Mouse (Mus musculus): ENCODE results near the gene Pitpnm2. TPM values are rescaled to one million over a fixed set of nuclear protein-coding genes. Genes with fewer than 3 reads are reported as not detected.

The Pitpnm2 gene
- polyA plus RNA-seq, 1 experiment: 19.6 TPM

- no peak for TF ChIP-seq POLR2A (IDR thresholded peaks at IDR 0.05; ENCODE audit: low read depth, low read length)
- TF ChIP-seq CTCF (IDR thresholded peaks at IDR 0.05; ENCODE audit: extremely low read depth, insufficient read length, insufficient replicate concordance, low read depth, low read length): no peak
- H3K4me3 ChIP-seq (ENCODE audit: low read depth, low read length): no peak overlapping the region
- WGBS: 73% methylated on average over 22 of the region's 22 CpGs
- H3K27me3 ChIP-seq (ENCODE audit: control insufficient read depth, insufficient read depth, low read length): no peaks in the 10 kb centered on the region
- no peaks in the 10 kb centered on the region for H3K36me3 ChIP-seq (ENCODE audit: control insufficient read depth, insufficient read depth, low read length)
- H3K27ac ChIP-seq (ENCODE audit: insufficient read depth, low read depth, low read length): no peak overlapping the region
- no peaks in the 10 kb centered on the region; the same call in 1 of the 2 replicates for H3K4me1 ChIP-seq (ENCODE audit: control insufficient read depth, insufficient read depth, insufficient read length, low read length)
These were observed 8.5 kb downstream of the Pitpnm2 start for GRCm38 (mm10) chr5:124240841-124241685.

GRCm38 (mm10) chr5:124236180-124236579 is 13.4 kb downstream of the Pitpnm2 start:
- H3K27me3 ChIP-seq (ENCODE audit: control insufficient read depth, insufficient read depth, low read length): no peaks in the 10 kb centered on the region
- 61% methylated on average over 4 of the region's 4 CpGs for WGBS
- peaks cover 3% of the 10 kb centered on the region; the same call in 1 of the 2 replicates for H3K4me1 ChIP-seq (ENCODE audit: control insufficient read depth, insufficient read depth, insufficient read length, low read length)
- TF ChIP-seq POLR2A (IDR thresholded peaks at IDR 0.05; ENCODE audit: low read depth, low read length): no peak
- TF ChIP-seq CTCF (IDR thresholded peaks at IDR 0.05; ENCODE audit: extremely low read depth, insufficient read length, insufficient replicate concordance, low read depth, low read length): no peak
- H3K4me3 ChIP-seq (ENCODE audit: low read depth, low read length): no peak overlapping the region
- no peak overlapping the region for H3K27ac ChIP-seq (ENCODE audit: insufficient read depth, low read depth, low read length)
- no peaks in the 10 kb centered on the region for H3K36me3 ChIP-seq (ENCODE audit: control insufficient read depth, insufficient read depth, low read length)

GRCm38 (mm10) chr5:124234778-124235177 is 14.8 kb downstream of the Pitpnm2 start:
- Histone ChIP-seq H3K4me3 (ENCODE audit: low read depth, low read length) (no peak overlapping the region), H3K27me3 (ENCODE audit: control insufficient read depth, insufficient read depth, low read length) (no peaks in the 10 kb centered on the region), H3K36me3 (ENCODE audit: control insufficient read depth, insufficient read depth, low read length) (no peaks in the 10 kb centered on the region), H3K27ac (ENCODE audit: insufficient read depth, low read depth, low read length) (no peak overlapping the region), H3K4me1 (ENCODE audit: control insufficient read depth, insufficient read depth, insufficient read length, low read length) (peaks cover 3% of the 10 kb centered on the region; the same call in 1 of the 2 replicates)
- TF ChIP-seq POLR2A (IDR thresholded peaks at IDR 0.05; ENCODE audit: low read depth, low read length): no peak
- no peak for TF ChIP-seq CTCF (IDR thresholded peaks at IDR 0.05; ENCODE audit: extremely low read depth, insufficient read length, insufficient replicate concordance, low read depth, low read length)
- WGBS: 93% methylated on average over 6 of the region's 6 CpGs

- no peak overlapping the region for H3K27ac ChIP-seq (ENCODE audit: insufficient read depth, low read depth, low read length)
- no peak for TF ChIP-seq POLR2A (IDR thresholded peaks at IDR 0.05; ENCODE audit: low read depth, low read length)
- no peak for TF ChIP-seq CTCF (IDR thresholded peaks at IDR 0.05; ENCODE audit: extremely low read depth, insufficient read length, insufficient replicate concordance, low read depth, low read length)
- peaks cover 3% of the 10 kb centered on the region; the same call in 1 of the 2 replicates for H3K4me1 ChIP-seq (ENCODE audit: control insufficient read depth, insufficient read depth, insufficient read length, low read length)
- no peak overlapping the region for H3K4me3 ChIP-seq (ENCODE audit: low read depth, low read length)
- no peaks in the 10 kb centered on the region for H3K27me3 ChIP-seq (ENCODE audit: control insufficient read depth, insufficient read depth, low read length)
- WGBS: 66% methylated on average over 12 of the region's 12 CpGs
- no peaks in the 10 kb centered on the region for H3K36me3 ChIP-seq (ENCODE audit: control insufficient read depth, insufficient read depth, low read length)
These were observed 15.5 kb downstream of the Pitpnm2 start for GRCm38 (mm10) chr5:124233874-124234661.

- TF ChIP-seq POLR2A (IDR thresholded peaks at IDR 0.05; ENCODE audit: low read depth, low read length) (no peak), CTCF (IDR thresholded peaks at IDR 0.05; ENCODE audit: extremely low read depth, insufficient read length, insufficient replicate concordance, low read depth, low read length) (no peak)
- Histone ChIP-seq H3K36me3 (ENCODE audit: control insufficient read depth, insufficient read depth, low read length) (no peaks in the 10 kb centered on the region), H3K4me3 (ENCODE audit: low read depth, low read length) (no peak overlapping the region), H3K27ac (ENCODE audit: insufficient read depth, low read depth, low read length) (no peak overlapping the region; the same call in 1 of the 2 replicates), H3K27me3 (ENCODE audit: control insufficient read depth, insufficient read depth, low read length) (no peaks in the 10 kb centered on the region), H3K4me1 (ENCODE audit: control insufficient read depth, insufficient read depth, insufficient read length, low read length) (peaks cover 3% of the 10 kb centered on the region; the same call in 1 of the 2 replicates)
- WGBS: 84% methylated on average over 8 of the region's 8 CpGs
These were observed 16.5 kb downstream of the Pitpnm2 start for GRCm38 (mm10) chr5:124233144-124233465.

GRCm38 (mm10) chr5:124232360-124233143 is 17.0 kb downstream of the Pitpnm2 start:
- WGBS: 59% methylated on average over 18 of the region's 18 CpGs
- Histone ChIP-seq H3K4me3 (ENCODE audit: low read depth, low read length) (no peak overlapping the region), H3K27ac (ENCODE audit: insufficient read depth, low read depth, low read length) (no peak overlapping the region; the same call in 1 of the 2 replicates), H3K36me3 (ENCODE audit: control insufficient read depth, insufficient read depth, low read length) (no peaks in the 10 kb centered on the region), H3K27me3 (ENCODE audit: control insufficient read depth, insufficient read depth, low read length) (no peaks in the 10 kb centered on the region), H3K4me1 (ENCODE audit: control insufficient read depth, insufficient read depth, insufficient read length, low read length) (peaks cover 3% of the 10 kb centered on the region; the same call in 1 of the 2 replicates)
- no peak for TF ChIP-seq POLR2A (IDR thresholded peaks at IDR 0.05; ENCODE audit: low read depth, low read length)
